Mouse (Mus musculus) heart, postnatal 14 days (tissue): Measurements from ENCODE around the gene Nab2. TPM values are rescaled to one million over a fixed set of nuclear protein-coding genes. Genes with fewer than 3 reads are reported as not detected.

Experiments used
- DNase-seq, 2 experiments: peaks; one replicate each; pipeline ENCODE4 v3.0.0; 2021 to 2022
- intact Hi-C: fragments of 180-260 bp; cut with DNase I; formaldehyde crosslinking; loops from one replicate; pipeline ENCODE4 v1.15.1; 2025
- total RNA-seq, 2 experiments: library from RNA; stranded (reverse); gene quantifications; 2 replicates each; pipeline ENCODE4 v1.2.3; 2021

Gene Nab2
- total RNA-seq, 2 experiments from 2014 or later, result 8.0 TPM

GRCm38 (mm10) chr10:127620406-127621190 lies 47.8 kb downstream of the Nab2 start, which contains the start of gene Lrp1:
TSS of gene Lrp1 (minus strand) at chr10:127621148.
- intact Hi-C loops, result no loop called here
- DNase-seq, result peak in 1 of 2 experiments; percentile 52

GRCm38 (mm10) chr10:127619941-127620405 lies 48.4 kb downstream of the Nab2 start:
- DNase-seq, result no peak
- intact Hi-C loops, result loop anchor here (2.0 kb wide), 2 partner anchors 19 to 43 kb away; no protein-coding TSS in a partner anchor

GRCm38 (mm10) chr10:127619119-127619721 lies 49.1 kb downstream of the Nab2 start:
- DNase-seq, result no peak
- intact Hi-C loops, result loop anchor here (2.0 kb wide), 2 partner anchors 18 to 42 kb away; no protein-coding TSS in a partner anchor

- intact Hi-C loops, result loop anchor here (2.0 kb wide), 2 partner anchors 17 to 41 kb away; no protein-coding TSS in a partner anchor
- DNase-seq, result no peak
Measured at GRCm38 (mm10) chr10:127618173-127618572, 50.2 kb downstream of the Nab2 start.

GRCm38 (mm10) chr10:127617294-127617693 lies 51.1 kb downstream of the Nab2 start:
- intact Hi-C loops, result no loop called here
- no peak for DNase-seq

GRCm38 (mm10) chr10:127616261-127616679 lies 52.1 kb downstream of the Nab2 start:
- intact Hi-C loops, result no loop called here
- DNase-seq, result no peak

GRCm38 (mm10) chr10:127615591-127615990 lies 52.8 kb downstream of the Nab2 start:
- DNase-seq, result peak; percentile 69 to 70
- intact Hi-C loops, result no loop called here

GRCm38 (mm10) chr10:127615034-127615374 lies 53.4 kb downstream of the Nab2 start:
- DNase-seq, result no peak
- intact Hi-C loops, result no loop called here

- intact Hi-C loops, result no loop called here
- no peak for DNase-seq
Measured at GRCm38 (mm10) chr10:127614236-127615033, 53.9 kb downstream of the Nab2 start.

- DNase-seq, result no peak
- intact Hi-C loops, result no loop called here
Measured at GRCm38 (mm10) chr10:127612079-127612775, 56.1 kb downstream of the Nab2 start.

Other genes with a start within 250 kb of the Nab2 start
- 1 to 10 TPM in 1 of 2 experiments, under 1 TPM in 1; 0.88 to 2.1 TPM for gene Stac3, start 166.9 kb downstream of the Nab2 start, total RNA-seq
- 10 to 100 TPM; 38.3 TPM for gene Ndufa4l2, start 153.6 kb downstream of the Nab2 start, total RNA-seq
- 10 to 100 TPM; 38.3 to 39.2 TPM for gene Shmt2, start 146.1 kb downstream of the Nab2 start, total RNA-seq
- gene Nxph4, start 134.0 kb downstream of the Nab2 start, total RNA-seq, result 1 to 10 TPM; 1.1 TPM
- gene Lrp1, start 47.4 kb downstream of the Nab2 start, total RNA-seq, result 100 to 1,000 TPM in 1 of 2 experiments, 10 to 100 TPM in 1; 85.0 to 105 TPM
- 10 to 100 TPM; 46.9 to 49.9 TPM for gene Stat6, start 25.6 kb downstream of the Nab2 start, total RNA-seq
- gene Nemp1, start 1.7 kb downstream of the Nab2 start, total RNA-seq, result 1 to 10 TPM; 4.2 to 4.7 TPM
- under 1 TPM in 1 of 2 experiments, not detected in 1; 0.15 TPM for gene Myo1a, start 36.6 kb upstream of the Nab2 start, total RNA-seq
- gene Tac2, start 55.9 kb upstream of the Nab2 start, total RNA-seq, result not detected
- gene Zbtb39, start 71.0 kb upstream of the Nab2 start, total RNA-seq, result 1 to 10 TPM; 7.5 to 8.3 TPM
- 1 to 10 TPM; 3.4 to 4.6 TPM for gene Gpr182, start 83.2 kb upstream of the Nab2 start, total RNA-seq
- under 1 TPM in 1 of 2 experiments, not detected in 1; 0.05 TPM for gene Rdh1, start 91.2 kb upstream of the Nab2 start, total RNA-seq
- gene Rdh16f1, start 91.2 kb upstream of the Nab2 start, total RNA-seq, result under 1 TPM; 0.15 to 0.22 TPM
- gene Rdh9, start 107.8 kb upstream of the Nab2 start, total RNA-seq, result not detected
- gene Rdh16, start 132.6 kb upstream of the Nab2 start, total RNA-seq, result not detected
- not detected for gene Rdh19, start 181.4 kb upstream of the Nab2 start, total RNA-seq
- not detected for gene Rdh16f2, start 197.9 kb upstream of the Nab2 start, total RNA-seq
- not detected for gene Rdh7, start 220.2 kb upstream of the Nab2 start, total RNA-seq
- under 1 TPM in 1 of 2 experiments, not detected in 1; 0.07 TPM for gene Sdr9c7, start 229.9 kb upstream of the Nab2 start, total RNA-seq